Mouse (Mus musculus) layer of hippocampus, postnatal 36 days (tissue): ENCODE measurements around the gene Lrrc17. TPM values are rescaled to one million over a fixed set of nuclear protein-coding genes. Genes with fewer than 3 reads are reported as not detected.
A peak's percentile ranks its signal among the peaks of the same experiment; 100 is the strongest.
"Not testable (repeated sequence)": the region's sequence is repeated elsewhere in the genome, so short reads cannot be mapped to it uniquely, and the experiment has no call there.

ENCODE experiments used
- DNase-seq, 2 experiments: peaks; one replicate each; pipeline ENCODE4 v3.0.0; 2022
- total RNA-seq, 2 experiments: library from RNA; stranded (reverse); gene quantifications; 2 replicates each; pipeline ENCODE4 v1.2.3; 2021

Gene Lrrc17
- total RNA-seq, 2 experiments from 2014 or later = 0.15 to 0.25 TPM

GRCm38 (mm10) chr5:21542226-21542625, 1.1 kb upstream of the Lrrc17 start:
- DNase-seq = no peak

- no peak for DNase-seq
Observed at GRCm38 (mm10) chr5:21544821-21545220, 1.5 kb downstream of the Lrrc17 start.

- no peak for DNase-seq
Observed at GRCm38 (mm10) chr5:21545227-21545626, 1.9 kb downstream of the Lrrc17 start.

GRCm38 (mm10) chr5:21545786-21546185, 2.4 kb downstream of the Lrrc17 start:
- DNase-seq = no peak

GRCm38 (mm10) chr5:21547005-21547404, 3.6 kb downstream of the Lrrc17 start:
- no peak for DNase-seq

- DNase-seq = no peak
Observed at GRCm38 (mm10) chr5:21553685-21554084, 10.3 kb downstream of the Lrrc17 start.

GRCm38 (mm10) chr5:21554732-21555131, 11.4 kb downstream of the Lrrc17 start:
- no peak for DNase-seq

- no peak for DNase-seq
Observed at GRCm38 (mm10) chr5:21556502-21556901, 13.1 kb downstream of the Lrrc17 start.

GRCm38 (mm10) chr5:21563936-21564335, 20.6 kb downstream of the Lrrc17 start:
- no peak for DNase-seq

GRCm38 (mm10) chr5:21565392-21566065, 22.2 kb downstream of the Lrrc17 start:
- peak in 1 of 2 experiments; percentile 28 for DNase-seq

GRCm38 (mm10) chr5:21567784-21568183, 24.4 kb downstream of the Lrrc17 start:
- no peak for DNase-seq

GRCm38 (mm10) chr5:21572764-21573416, 29.5 kb downstream of the Lrrc17 start:
- no peak for DNase-seq

GRCm38 (mm10) chr5:21574386-21575209, 31.2 kb downstream of the Lrrc17 start:
- DNase-seq = no peak

GRCm38 (mm10) chr5:21575210-21575550, 31.8 kb downstream of the Lrrc17 start:
- no peak for DNase-seq

- DNase-seq = no peak
Observed at GRCm38 (mm10) chr5:21578136-21578535, 34.8 kb downstream of the Lrrc17 start.

GRCm38 (mm10) chr5:21586763-21587162, 43.4 kb downstream of the Lrrc17 start:
- DNase-seq = no peak

GRCm38 (mm10) chr5:21587683-21588082, 44.3 kb downstream of the Lrrc17 start:
- DNase-seq = no peak

- DNase-seq = no peak
Observed at GRCm38 (mm10) chr5:21588220-21588619, 44.9 kb downstream of the Lrrc17 start.

GRCm38 (mm10) chr5:21592106-21592505, 48.7 kb downstream of the Lrrc17 start:
- no peak for DNase-seq

GRCm38 (mm10) chr5:21593201-21593709, 49.9 kb downstream of the Lrrc17 start:
- no peak for DNase-seq

- DNase-seq = not testable (repeated sequence)
Observed at GRCm38 (mm10) chr5:21599536-21599935, 56.2 kb downstream of the Lrrc17 start.

- DNase-seq = no peak
Observed at GRCm38 (mm10) chr5:21599961-21600360, 56.6 kb downstream of the Lrrc17 start.

GRCm38 (mm10) chr5:21605936-21606335, 62.6 kb downstream of the Lrrc17 start:
- DNase-seq = no peak
